ENCODE assay signal across 28 mouse cellular contexts in genomic region chr2:76682301-76682700, GRCm38 (mm10). TPM values are rescaled to one million over a fixed set of nuclear protein-coding genes. Genes with fewer than 3 reads are reported as not detected.
"Had no signal": no experiment of that assay in that cellular context is flagged by ENCODE, and none has a peak within 500 bp of the region (broad histone marks: within the 10 kb centered on the region; RNA-seq: fewer than 3 reads in every experiment).

No protein-coding gene starts in this region.

- DNase-seq: gastrocnemius, postnatal 14 days; gastrocnemius, postnatal 36 days; heart, adult 18-20 months; heart, postnatal 10 days; heart, postnatal 36 days; kidney, adult 11 months; kidney, adult 2 months; kidney, adult 9 months; kidney, postnatal 14 days; kidney, postnatal 36 days; layer of hippocampus, adult 9-11 months; liver; liver, embryonic 13.5 days had no signal

- ATAC-seq: hindbrain, postnatal 0 days; intestine, embryonic 16.5 days had no signal

RNA-seq across cellular contexts. Expression of gene Pjvk, which starts 34.0 kb away (rescaled TPM):
- total RNA-seq: gastrocnemius, adult 18-20 months; gastrocnemius, adult 8-10 months; gastrocnemius, postnatal 14 days; gastrocnemius, postnatal 36 days; heart, adult 18-20 months; heart, adult 8-10 months; heart, postnatal 36 days; hematopoietic stem cell, adult 5-6 weeks; layer of hippocampus, postnatal 25 days; left cerebral cortex, adult 2 months; left cerebral cortex, postnatal 14 days had no signal
- polyA plus RNA-seq: gonadal fat pad, adult 2 months; heart, embryonic 12.5 days; heart, embryonic 14.5 days; intestine, embryonic 16.5 days; large intestine, adult 2 months; liver, embryonic 11.5 days; liver, embryonic 13.5 days; liver, embryonic 15.5 days had no signal
